Mouse (Mus musculus): ENCODE measurements around the gene 4930558C23Rik. TPM values are rescaled to one million over a fixed set of nuclear protein-coding genes. Genes with fewer than 3 reads are reported as not detected.
"Not testable (repeated sequence)": the region's sequence is repeated elsewhere in the genome, so short reads cannot be mapped to it uniquely, and the experiment has no call there.

Gene 4930558C23Rik
- polyA plus RNA-seq (2015; fragmentation: Nextera tagmentation; extraction: Ambion mirVana) = not detected in 2 replicates

GRCm38 (mm10) chr3:95402741-95403140 lies at the start of gene 4930558C23Rik:
4930558C23Rik (minus strand) TSS chr3:95402841.
- Histone ChIP-seq H3K9ac (ENCODE audit: low read length) (no peak within 1 kb of the TSS), H3K4me1 (ENCODE audit: control insufficient read depth, insufficient read depth, low read length) (no peaks in the 10 kb centered on the region), H3K27me3 (ENCODE audit: control insufficient read depth, insufficient read depth, low read length) (no peaks in the 10 kb centered on the region), H3K9me3 (replicated peaks; ENCODE audit: control insufficient read depth, low read length) (no peaks in the 10 kb centered on the region), H3K27ac (ENCODE audit: low read length) (no peak within 1 kb of the TSS), H3K36me3 (ENCODE audit: control insufficient read depth, insufficient read depth) (no peaks in the 10 kb centered on the region), H3K4me2 (ENCODE audit: low read depth, low read length) (no peak within 1 kb of the TSS), H3K4me3 (ENCODE audit: low read length) (no peak within 1 kb of the TSS)
- ATAC-seq (replicated peaks; ENCODE audit: extremely low read depth, insufficient read depth, low FRiP score) = no peak
- 80% methylated on average over 3 of the region's 3 CpGs for WGBS

GRCm38 (mm10) chr3:95450915-95451314 lies 48.3 kb upstream of the 4930558C23Rik start:
- peaks cover 19% of the 10 kb centered on the region for H3K36me3 ChIP-seq (ENCODE audit: control insufficient read depth, insufficient read depth)
- no peak for ATAC-seq (replicated peaks; ENCODE audit: extremely low read depth, insufficient read depth, low FRiP score)
- 87% methylated on average over 3 of the region's 3 CpGs for WGBS
- H3K27ac ChIP-seq (ENCODE audit: low read length) = no peak overlapping the region
- no peak overlapping the region for H3K9ac ChIP-seq (ENCODE audit: low read length)
- H3K9me3 ChIP-seq (replicated peaks; ENCODE audit: control insufficient read depth, low read length) = no peaks in the 10 kb centered on the region
- no peak overlapping the region for H3K4me3 ChIP-seq (ENCODE audit: low read length)
- no peak overlapping the region for H3K4me2 ChIP-seq (ENCODE audit: low read depth, low read length)
- no peaks in the 10 kb centered on the region for H3K27me3 ChIP-seq (ENCODE audit: control insufficient read depth, insufficient read depth, low read length)
- peaks cover 3% of the 10 kb centered on the region; the same call in 1 of the 2 replicates for H3K4me1 ChIP-seq (ENCODE audit: control insufficient read depth, insufficient read depth, low read length)

- Histone ChIP-seq H3K27me3 (ENCODE audit: control insufficient read depth, insufficient read depth, low read length) (no peaks in the 10 kb centered on the region), H3K36me3 (ENCODE audit: control insufficient read depth, insufficient read depth) (peaks cover 19% of the 10 kb centered on the region), H3K4me1 (ENCODE audit: control insufficient read depth, insufficient read depth, low read length) (peaks cover 3% of the 10 kb centered on the region; the same call in 1 of the 2 replicates), H3K27ac (ENCODE audit: low read length) (no peak overlapping the region), H3K4me2 (ENCODE audit: low read depth, low read length) (no peak overlapping the region), H3K9me3 (replicated peaks; ENCODE audit: control insufficient read depth, low read length) (no peaks in the 10 kb centered on the region), H3K4me3 (ENCODE audit: low read length) (no peak overlapping the region), H3K9ac (ENCODE audit: low read length) (no peak overlapping the region)
- 0 out of 2 replicates have a peak, but pooled peaks have one; percentile 45 for ATAC-seq (replicated peaks; ENCODE audit: extremely low read depth, insufficient read depth, low FRiP score)
- WGBS = 22% methylated on average over 1 of the region's 1 CpGs
These were observed 47.8 kb upstream of the 4930558C23Rik start for GRCm38 (mm10) chr3:95450408-95450807.

GRCm38 (mm10) chr3:95445311-95445710 lies 42.7 kb upstream of the 4930558C23Rik start:
- Histone ChIP-seq H3K9ac (ENCODE audit: low read length) (no peak overlapping the region), H3K27ac (ENCODE audit: low read length) (no peak overlapping the region), H3K9me3 (replicated peaks; ENCODE audit: control insufficient read depth, low read length) (no peaks in the 10 kb centered on the region), H3K36me3 (ENCODE audit: control insufficient read depth, insufficient read depth) (peaks cover 7% of the 10 kb centered on the region), H3K4me3 (ENCODE audit: low read length) (no peak overlapping the region), H3K4me1 (ENCODE audit: control insufficient read depth, insufficient read depth, low read length) (no peaks in the 10 kb centered on the region), H3K27me3 (ENCODE audit: control insufficient read depth, insufficient read depth, low read length) (no peaks in the 10 kb centered on the region), H3K4me2 (ENCODE audit: low read depth, low read length) (no peak overlapping the region)
- 62% methylated on average over 4 of the region's 4 CpGs for WGBS
- no peak for ATAC-seq (replicated peaks; ENCODE audit: extremely low read depth, insufficient read depth, low FRiP score)

- H3K27ac ChIP-seq (ENCODE audit: low read length) = no peak overlapping the region
- no peak overlapping the region for H3K4me2 ChIP-seq (ENCODE audit: low read depth, low read length)
- peaks cover 7% of the 10 kb centered on the region for H3K36me3 ChIP-seq (ENCODE audit: control insufficient read depth, insufficient read depth)
- H3K27me3 ChIP-seq (ENCODE audit: control insufficient read depth, insufficient read depth, low read length) = no peaks in the 10 kb centered on the region
- ATAC-seq (replicated peaks; ENCODE audit: extremely low read depth, insufficient read depth, low FRiP score) = no peak
- no peak overlapping the region for H3K4me3 ChIP-seq (ENCODE audit: low read length)
- WGBS = 80% methylated on average over 5 of the region's 5 CpGs
- peaks cover 3% of the 10 kb centered on the region; the same call in 1 of the 2 replicates for H3K4me1 ChIP-seq (ENCODE audit: control insufficient read depth, insufficient read depth, low read length)
- no peaks in the 10 kb centered on the region for H3K9me3 ChIP-seq (replicated peaks; ENCODE audit: control insufficient read depth, low read length)
- no peak overlapping the region for H3K9ac ChIP-seq (ENCODE audit: low read length)
These were observed 39.9 kb upstream of the 4930558C23Rik start for GRCm38 (mm10) chr3:95442406-95443117.

- H3K4me1 ChIP-seq (ENCODE audit: control insufficient read depth, insufficient read depth, low read length) = peaks cover 8% of the 10 kb centered on the region
- no peaks in the 10 kb centered on the region for H3K9me3 ChIP-seq (replicated peaks; ENCODE audit: control insufficient read depth, low read length)
- no peak overlapping the region for H3K4me2 ChIP-seq (ENCODE audit: low read depth, low read length)
- H3K9ac ChIP-seq (ENCODE audit: low read length) = no peak overlapping the region
- H3K36me3 ChIP-seq (ENCODE audit: control insufficient read depth, insufficient read depth) = peaks cover 10% of the 10 kb centered on the region
- no peaks in the 10 kb centered on the region for H3K27me3 ChIP-seq (ENCODE audit: control insufficient read depth, insufficient read depth, low read length)
- no peak for ATAC-seq (replicated peaks; ENCODE audit: extremely low read depth, insufficient read depth, low FRiP score)
- no peak overlapping the region for H3K27ac ChIP-seq (ENCODE audit: low read length)
- H3K4me3 ChIP-seq (ENCODE audit: low read length) = no peak overlapping the region
These were observed 37.0 kb upstream of the 4930558C23Rik start for GRCm38 (mm10) chr3:95439670-95440069.

GRCm38 (mm10) chr3:95438636-95439035 lies 36.0 kb upstream of the 4930558C23Rik start:
- not testable (repeated sequence) for ATAC-seq (replicated peaks; ENCODE audit: extremely low read depth, insufficient read depth, low FRiP score); H3K4me3 ChIP-seq (ENCODE audit: low read length); H3K4me2 ChIP-seq (ENCODE audit: low read depth, low read length); H3K9ac ChIP-seq (ENCODE audit: low read length); H3K9me3 ChIP-seq (replicated peaks; ENCODE audit: control insufficient read depth, low read length); H3K4me1 ChIP-seq (ENCODE audit: control insufficient read depth, insufficient read depth, low read length); H3K27ac ChIP-seq (ENCODE audit: low read length); H3K27me3 ChIP-seq (ENCODE audit: control insufficient read depth, insufficient read depth, low read length)
- WGBS = 95% methylated on average over 4 of the region's 4 CpGs
- peaks cover 10% of the 10 kb centered on the region for H3K36me3 ChIP-seq (ENCODE audit: control insufficient read depth, insufficient read depth)

GRCm38 (mm10) chr3:95435561-95435960 lies 32.9 kb upstream of the 4930558C23Rik start:
- H3K4me3 ChIP-seq (ENCODE audit: low read length) = no peak overlapping the region
- WGBS = 49% methylated on average over 1 of the region's 1 CpGs
- H3K36me3 ChIP-seq (ENCODE audit: control insufficient read depth, insufficient read depth) = peaks cover 10% of the 10 kb centered on the region
- no peaks in the 10 kb centered on the region for H3K27me3 ChIP-seq (ENCODE audit: control insufficient read depth, insufficient read depth, low read length)
- no peaks in the 10 kb centered on the region for H3K9me3 ChIP-seq (replicated peaks; ENCODE audit: control insufficient read depth, low read length)
- no peak overlapping the region for H3K9ac ChIP-seq (ENCODE audit: low read length)
- no peak for ATAC-seq (replicated peaks; ENCODE audit: extremely low read depth, insufficient read depth, low FRiP score)
- H3K4me1 ChIP-seq (ENCODE audit: control insufficient read depth, insufficient read depth, low read length) = peaks cover 11% of the 10 kb centered on the region
- peak overlapping the region; percentile 77 for H3K4me2 ChIP-seq (ENCODE audit: low read depth, low read length)
- no peak overlapping the region for H3K27ac ChIP-seq (ENCODE audit: low read length)

GRCm38 (mm10) chr3:95434983-95435370 lies 32.3 kb upstream of the 4930558C23Rik start:
- WGBS = under 1% methylated on average over 7 of the region's 7 CpGs
- H3K36me3 ChIP-seq (ENCODE audit: control insufficient read depth, insufficient read depth) = peaks cover 10% of the 10 kb centered on the region
- peak overlapping the region; percentile 77 for H3K4me2 ChIP-seq (ENCODE audit: low read depth, low read length)
- peak overlapping the region; percentile 95 for H3K4me3 ChIP-seq (ENCODE audit: low read length)
- peak overlapping the region; percentile 89 for H3K27ac ChIP-seq (ENCODE audit: low read length)
- ATAC-seq (replicated peaks; ENCODE audit: extremely low read depth, insufficient read depth, low FRiP score) = no peak
- H3K27me3 ChIP-seq (ENCODE audit: control insufficient read depth, insufficient read depth, low read length) = no peaks in the 10 kb centered on the region
- H3K4me1 ChIP-seq (ENCODE audit: control insufficient read depth, insufficient read depth, low read length) = peaks cover 11% of the 10 kb centered on the region
- H3K9ac ChIP-seq (ENCODE audit: low read length) = peak overlapping the region; percentile 94
- no peaks in the 10 kb centered on the region for H3K9me3 ChIP-seq (replicated peaks; ENCODE audit: control insufficient read depth, low read length)
